8 mouse cellular contexts compared by ENCODE assay signal in genomic region chr12:32926331-32927172, GRCm38 (mm10). TPM values are rescaled to one million over a fixed set of nuclear protein-coding genes. Genes with fewer than 3 reads are reported as not detected.
DNase-seq lines count a peak whose midpoint lies in the region; ATAC-seq and TF ChIP-seq lines count a peak whose summit lies in the region.

No protein-coding gene starts in this region.

- intact Hi-C loops in left cerebral cortex, postnatal 36 days (cut with DNase I), result no loop called here

- TF ChIP-seq CTCF in C2C12 (IDR thresholded peaks at IDR 0.05; ENCODE audit: control insufficient read depth, insufficient read depth, insufficient read length), result no peak

- peak overlapping the region; percentile 2; the same call in 1 of the 2 replicates for H3K27ac ChIP-seq in hindbrain, embryonic 10.5 days

- peaks cover 30% of the 10 kb centered on the region for H3K4me1 ChIP-seq in hindbrain, embryonic 10.5 days (replicated peaks)

- H3K27me3 ChIP-seq in C2C12 (ENCODE audit: control insufficient read depth, insufficient read depth, insufficient read length), result no peaks in the 10 kb centered on the region
- H3K27me3 ChIP-seq in hindbrain, embryonic 10.5 days (ENCODE audit: insufficient read depth, poor library complexity, severe bottlenecking), result no peaks in the 10 kb centered on the region

- 64% methylated on average over 18 of the region's 18 CpGs for WGBS in hindbrain, embryonic 10.5 days

- ATAC-seq in erythroblast, adult 5-6 weeks (replicated peaks; ENCODE audit: low FRiP score, poor library complexity, severe bottlenecking), result no peak

- DNase-seq in Muller cell, postnatal 12 days (ENCODE audit: inconsistent ontology term), result peak; percentile 38
- peak; percentile 56 for DNase-seq in fat pad, adult 2 months (ENCODE audit: extremely low read depth, low read depth, low spot score)
- no peak for DNase-seq in hindbrain, embryonic 10.5 days (ENCODE audit: low spot score)
- DNase-seq in left cerebral cortex, postnatal 36 days (ENCODE audit: low spot score in 2 of 2), result peak; percentile 43 to 50
- DNase-seq in right cerebral cortex, postnatal 4 days, result peak; percentile 34
- DNase-seq in spleen, postnatal 4 days (ENCODE audit: low spot score in 2 of 2), result no peak

- H3K36me3 ChIP-seq in C2C12 (ENCODE audit: control insufficient read depth, insufficient read depth), result no peaks in the 10 kb centered on the region
- no peaks in the 10 kb centered on the region for H3K36me3 ChIP-seq in hindbrain, embryonic 10.5 days

- H3K79me3 ChIP-seq in C2C12 (ENCODE audit: low read depth), result no peaks in the 10 kb centered on the region

- no peaks in the 10 kb centered on the region for H3K79me2 ChIP-seq in C2C12 (ENCODE audit: control insufficient read depth, insufficient read depth)

- no peaks in the 10 kb centered on the region for H3K9me3 ChIP-seq in hindbrain, embryonic 10.5 days

- H3ac ChIP-seq in C2C12 (ENCODE audit: control insufficient read depth, insufficient read length, low read depth), result no peak overlapping the region

- no peak overlapping the region for H3K4me3 ChIP-seq in C2C12 (ENCODE audit: insufficient read depth, poor library complexity, severe bottlenecking)
- H3K4me3 ChIP-seq in hindbrain, embryonic 10.5 days, result no peak overlapping the region

TF ChIP-seq in C2C12, 6 proteins besides CTCF, POLR2A, EP300 and RAD21:
- TF ChIP-seq FOSL1 (IDR thresholded peaks at IDR 0.05; ENCODE audit: insufficient read depth, low read length, poor library complexity, severe bottlenecking), result no peak
- TF ChIP-seq CEBPB (IDR thresholded peaks at IDR 0.05; ENCODE audit: low read depth), result no peak
- TF ChIP-seq MYOD1 (IDR thresholded peaks at IDR 0.05; ENCODE audit: control insufficient read depth, insufficient read length, low read depth), result peak; percentile 90
- TF ChIP-seq USF1 (IDR thresholded peaks at IDR 0.05; ENCODE audit: low read depth), result no peak
- TF ChIP-seq MYOG (IDR thresholded peaks at IDR 0.05; ENCODE audit: control insufficient read depth, extremely low read depth, insufficient read length), result no peak
- no peak for TF ChIP-seq MAX (IDR thresholded peaks at IDR 0.05)

RNA-seq across cellular contexts. Expression of gene Sypl, which starts 27.1 kb away (rescaled TPM):
- polyA plus RNA-seq in C2C12 (2012; fragmentation: generic; extraction: Trizol), result 37.0 TPM
- polyA plus RNA-seq in hindbrain, embryonic 10.5 days (2016; fragmentation: Nextera tagmentation; extraction: Ambion mirVana), result 40.9 and 48.8 TPM in 2 replicates
- total RNA-seq in left cerebral cortex, postnatal 36 days (2021), result 10 to 100 TPM; 34.9 to 37.2 TPM
- 34.6 and 44.3 TPM in 2 replicates for total RNA-seq in erythroblast, adult 5-6 weeks (2015; ENCODE audit: low replicate concordance)
- total RNA-seq in erythroblast, adult 5-6 weeks (2017; ENCODE audit: low replicate concordance), result 10.3 and 17.8 TPM in 2 replicates

Comparison
In these comparisons a context has a peak if more than half of its experiments do, and no peak if none do; other contexts are left out.
1. DNase-seq: peak in Muller cell, postnatal 12 days (single experiment), fat pad, adult 2 months (single experiment), left cerebral cortex, postnatal 36 days (2 of 2) and right cerebral cortex, postnatal 4 days (single experiment); none in hindbrain, embryonic 10.5 days (single experiment) and spleen, postnatal 4 days (0 of 2).